Mouse (Mus musculus): ENCODE data around the gene Palld.

Gene Palld

DNA sequence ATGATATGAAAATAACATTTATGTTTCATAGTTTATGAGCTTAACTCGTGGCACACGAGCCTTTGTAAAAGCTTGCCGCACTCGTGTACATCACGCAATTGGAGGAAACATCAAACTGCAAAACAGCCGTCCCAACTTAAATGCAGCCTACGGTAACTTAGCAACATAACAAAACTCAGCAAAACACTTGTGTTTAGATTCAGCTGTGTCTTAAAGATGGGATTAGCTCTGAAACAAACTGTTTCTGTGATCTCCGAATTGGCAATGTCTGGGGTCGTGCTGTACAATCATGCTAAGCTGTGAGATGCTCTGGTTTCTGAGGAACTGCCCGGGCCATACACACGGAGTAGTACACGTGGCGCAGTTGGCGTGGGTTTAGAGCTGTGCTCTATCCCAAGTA, 375.5 kb downstream of the Palld start:
- DNase-seq (ENCODE audit: extremely low read depth, insufficient read length, low spot score), result no peak

GRCm38 (mm10) chr8:61522132-61522531, 380.4 kb downstream of the Palld start:
- no peak for DNase-seq (ENCODE audit: extremely low read depth, insufficient read length, low spot score)

GRCm38 (mm10) chr8:61517502-61518185, 384.8 kb downstream of the Palld start:
- no peak for DNase-seq (ENCODE audit: extremely low read depth, insufficient read length, low spot score)

- no peak for DNase-seq (ENCODE audit: extremely low read depth, insufficient read length, low spot score)
These were observed 385.6 kb downstream of the Palld start for GRCm38 (mm10) chr8:61516745-61517501.

DNA sequence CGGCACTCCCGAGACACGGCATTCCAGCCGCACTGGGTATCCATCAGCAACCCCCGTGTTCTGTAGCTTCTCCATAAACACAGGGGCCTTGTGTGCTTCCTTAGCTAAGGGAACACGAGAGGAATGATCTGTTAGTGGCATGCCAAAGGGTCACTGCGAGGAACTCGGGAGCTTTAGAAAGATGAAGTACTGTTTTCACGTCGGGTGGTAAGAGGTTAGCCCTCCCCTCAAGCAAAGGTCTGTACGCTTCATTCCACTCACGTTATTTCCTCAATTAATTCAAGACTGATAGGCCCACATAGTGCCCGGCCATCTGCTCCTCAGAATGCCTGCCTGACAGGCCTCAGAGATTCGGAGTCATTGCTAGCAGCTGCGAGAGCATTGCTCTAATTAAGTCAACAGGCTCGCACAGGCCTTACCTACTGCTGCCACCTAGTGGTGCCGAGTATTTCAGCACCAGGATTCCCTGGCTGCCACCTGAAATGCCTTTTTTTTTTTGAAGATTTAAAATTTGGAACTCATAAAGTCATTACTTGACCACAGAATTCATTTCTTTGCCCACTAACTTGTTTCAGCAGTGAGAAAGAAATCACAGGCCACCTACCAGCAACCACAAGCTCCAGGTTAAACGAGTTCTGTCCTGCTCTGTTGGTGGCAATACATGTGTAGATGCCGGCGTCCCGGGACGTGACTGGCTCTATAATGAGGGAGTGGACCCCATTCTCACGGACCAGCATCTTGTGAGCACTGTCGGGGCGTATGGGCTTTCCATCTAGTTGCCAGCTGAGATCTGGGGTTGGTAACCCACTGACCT, 386.4 kb downstream of the Palld start:
- no peak for DNase-seq (ENCODE audit: extremely low read depth, insufficient read length, low spot score)

GRCm38 (mm10) chr8:61515110-61515930, 387.2 kb downstream of the Palld start:
- DNase-seq (ENCODE audit: extremely low read depth, insufficient read length, low spot score), result no peak

DNA sequence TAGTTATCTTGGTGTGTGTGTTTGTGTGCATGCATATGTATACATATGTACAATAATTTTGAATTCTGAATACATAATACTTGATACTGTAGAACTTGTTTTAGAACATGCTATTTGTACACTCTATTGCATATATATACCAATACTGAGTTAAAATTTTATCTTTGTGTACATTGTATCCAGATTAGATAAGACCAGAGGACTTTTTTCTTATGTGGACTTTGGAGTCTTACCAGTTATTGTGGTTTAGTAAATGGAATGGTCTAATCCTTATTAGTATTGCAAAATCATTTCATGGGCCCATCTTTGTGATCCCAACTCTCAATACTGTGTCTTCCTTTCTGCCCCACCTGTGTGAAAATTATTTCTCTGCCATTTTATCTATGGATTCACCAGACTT, 400.2 kb downstream of the Palld start:
- DNase-seq (ENCODE audit: extremely low read depth, insufficient read length, low spot score), result no peak

DNA sequence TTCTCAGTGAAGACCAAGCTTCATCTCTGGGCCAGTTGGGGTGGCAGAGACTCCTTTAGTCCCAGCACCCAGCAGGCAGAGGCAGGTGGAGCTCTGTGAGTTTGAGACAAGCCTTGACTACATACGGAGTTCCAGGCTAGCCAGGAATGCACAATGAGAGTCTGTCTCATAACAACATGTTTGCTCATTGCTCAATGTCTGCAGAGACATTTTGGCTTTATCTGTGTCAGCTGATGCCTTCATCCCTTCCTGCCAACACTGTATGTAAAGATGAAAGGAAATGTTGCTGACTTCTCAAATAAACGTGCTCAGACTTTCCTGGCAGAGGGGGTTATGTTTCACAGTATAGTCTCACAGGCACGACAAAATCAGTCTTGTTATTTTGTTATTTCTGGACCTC, 401.6 kb downstream of the Palld start:
- no peak for DNase-seq (ENCODE audit: extremely low read depth, insufficient read length, low spot score)

- no peak for DNase-seq (ENCODE audit: extremely low read depth, insufficient read length, low spot score)
These were observed 403.5 kb downstream of the Palld start for GRCm38 (mm10) chr8:61499035-61499434.

GRCm38 (mm10) chr8:61497110-61497509, 405.4 kb downstream of the Palld start:
- no peak for DNase-seq (ENCODE audit: extremely low read depth, insufficient read length, low spot score)

GRCm38 (mm10) chr8:61488631-61489030, 413.9 kb downstream of the Palld start:
- DNase-seq (ENCODE audit: extremely low read depth, insufficient read length, low spot score), result no peak

GRCm38 (mm10) chr8:61487597-61488156, 414.8 kb downstream of the Palld start, which contains the start of gene Cbr4:
TSS of gene Cbr4 (plus strand) at chr8:61487734.
- peak; percentile 90 for DNase-seq (ENCODE audit: extremely low read depth, insufficient read length, low spot score)

GRCm38 (mm10) chr8:61486923-61487529, 415.5 kb downstream of the Palld start:
- no peak for DNase-seq (ENCODE audit: extremely low read depth, insufficient read length, low spot score)

- DNase-seq (ENCODE audit: extremely low read depth, insufficient read length, low spot score), result no peak
These were observed 422.1 kb downstream of the Palld start for GRCm38 (mm10) chr8:61480260-61480967.

GRCm38 (mm10) chr8:61479506-61480214, 422.8 kb downstream of the Palld start:
- DNase-seq (ENCODE audit: extremely low read depth, insufficient read length, low spot score), result peak; percentile 29

DNA sequence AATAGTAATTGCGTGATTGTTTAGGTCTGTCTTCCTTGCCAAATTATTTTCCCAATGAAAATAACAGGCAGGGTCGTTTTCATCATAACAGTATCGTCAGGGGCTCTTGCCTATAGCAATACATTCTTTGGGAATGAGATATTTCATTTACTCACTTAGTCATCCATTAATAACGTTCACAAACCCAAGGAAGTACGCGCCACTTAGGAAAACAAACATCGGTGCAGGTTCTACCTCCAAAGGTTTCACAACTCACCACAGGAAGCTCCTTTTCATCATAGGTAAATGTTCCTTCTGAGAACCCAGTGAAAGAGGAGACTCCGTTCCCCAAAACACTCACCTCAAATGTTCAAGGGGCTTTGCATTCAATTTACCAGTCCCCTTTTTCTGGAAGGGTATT, 423.7 kb downstream of the Palld start:
- no peak for DNase-seq (ENCODE audit: extremely low read depth, insufficient read length, low spot score)

DNA sequence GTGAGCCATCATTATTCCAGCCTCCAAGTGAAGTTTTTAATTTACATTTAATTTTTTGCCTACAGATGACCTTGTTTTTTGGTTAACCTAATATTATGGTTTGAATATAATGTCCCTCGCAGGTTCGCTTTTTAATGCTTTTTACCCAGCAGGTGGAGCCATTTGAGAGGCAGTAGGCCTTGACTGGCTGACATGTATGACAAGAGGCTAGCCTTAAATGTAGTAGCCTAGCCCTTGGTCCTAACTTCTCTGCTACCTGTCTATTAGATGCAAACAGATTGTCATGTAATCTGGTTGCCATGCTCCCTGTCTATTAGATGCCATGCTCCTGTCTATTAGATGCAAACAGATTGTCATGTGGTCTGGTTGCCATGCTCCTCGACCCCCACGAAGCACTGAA, 424.3 kb downstream of the Palld start:
- DNase-seq (ENCODE audit: extremely low read depth, insufficient read length, low spot score), result no peak

DNA sequence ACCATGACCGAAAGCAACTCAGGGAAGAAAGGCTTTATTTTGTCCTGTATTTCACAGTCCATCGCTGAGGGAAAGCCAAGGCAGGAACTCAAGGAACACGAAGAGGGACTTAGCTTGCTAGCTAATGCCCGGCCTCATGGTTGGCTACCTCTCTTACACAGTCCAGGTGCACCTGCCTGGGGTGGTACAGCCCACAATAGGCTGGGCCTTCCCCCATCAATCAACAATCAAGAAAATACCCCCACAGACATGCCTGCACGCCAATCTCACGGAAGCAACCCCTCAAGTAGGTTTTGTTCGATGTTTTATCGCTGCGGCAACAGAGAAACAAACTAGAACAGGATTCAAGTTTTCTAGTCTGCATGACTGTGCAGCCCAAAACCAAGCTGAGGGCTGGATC, 426.3 kb downstream of the Palld start:
- DNase-seq (ENCODE audit: extremely low read depth, insufficient read length, low spot score), result no peak

Measured in 3134 (cell line).